Mouse (Mus musculus): ENCODE results near the gene Prm1.
"Not testable (repeated sequence)": the region's sequence is repeated elsewhere in the genome, so short reads cannot be mapped to it uniquely, and the experiment has no call there.

The Prm1 gene

GRCm38 (mm10) chr16:10805789-10806527, at the start of gene Prm1:
Gene Prm1, minus strand, starts transcription at chr16:10805839.
- no peak for DNase-seq

- DNase-seq, result not testable (repeated sequence)
Measured at GRCm38 (mm10) chr16:10852216-10852615, 46.6 kb upstream of the Prm1 start.

GRCm38 (mm10) chr16:10850905-10851304, 45.3 kb upstream of the Prm1 start:
- no peak for DNase-seq

GRCm38 (mm10) chr16:10849965-10850861, 44.6 kb upstream of the Prm1 start:
- no peak for DNase-seq

GRCm38 (mm10) chr16:10846503-10846902, 40.9 kb upstream of the Prm1 start:
- DNase-seq, result peak; percentile 50

GRCm38 (mm10) chr16:10845952-10846351, 40.3 kb upstream of the Prm1 start:
- no peak for DNase-seq

- no peak for DNase-seq
Measured at GRCm38 (mm10) chr16:10844319-10844670, 38.7 kb upstream of the Prm1 start.

- DNase-seq, result peak; percentile 39
Measured at GRCm38 (mm10) chr16:10843486-10844318, 38.1 kb upstream of the Prm1 start.

GRCm38 (mm10) chr16:10842282-10842855, 36.7 kb upstream of the Prm1 start:
- DNase-seq, result peak; percentile 18

GRCm38 (mm10) chr16:10840018-10840417, 34.4 kb upstream of the Prm1 start:
- no peak for DNase-seq

- DNase-seq, result peak; percentile 54
Measured at GRCm38 (mm10) chr16:10838487-10839245, 33.0 kb upstream of the Prm1 start.

- DNase-seq, result no peak
Measured at GRCm38 (mm10) chr16:10837903-10838302, 32.3 kb upstream of the Prm1 start.

GRCm38 (mm10) chr16:10837250-10837649, 31.6 kb upstream of the Prm1 start:
- DNase-seq, result no peak

- no peak for DNase-seq
Measured at GRCm38 (mm10) chr16:10836388-10836787, 30.7 kb upstream of the Prm1 start.

- peak; percentile 92 for DNase-seq
Measured at GRCm38 (mm10) chr16:10834911-10835587, 29.4 kb upstream of the Prm1 start, which contains the start of gene Rmi2. Gene Rmi2, plus strand, starts transcription at chr16:10835059.

GRCm38 (mm10) chr16:10834542-10834910, 28.9 kb upstream of the Prm1 start:
- no peak for DNase-seq

- no peak for DNase-seq
Measured at GRCm38 (mm10) chr16:10828461-10828805, 22.8 kb upstream of the Prm1 start.

- no peak for DNase-seq
Measured at GRCm38 (mm10) chr16:10827766-10828460, 22.3 kb upstream of the Prm1 start.

- no peak for DNase-seq
Measured at GRCm38 (mm10) chr16:10827269-10827668, 21.6 kb upstream of the Prm1 start.

- DNase-seq, result no peak
Measured at GRCm38 (mm10) chr16:10825840-10826239, 20.2 kb upstream of the Prm1 start.

- DNase-seq, result no peak
Measured at GRCm38 (mm10) chr16:10824536-10824935, 18.9 kb upstream of the Prm1 start.

Measured in retina, postnatal 1 day (tissue).